Mouse (Mus musculus) hindlimb bud, embryonic 11.5 days (tissue): ENCODE data around the gene Otub2.
"Not testable (repeated sequence)": the region's sequence is repeated elsewhere in the genome, so short reads cannot be mapped to it uniquely, and the experiment has no call there.

Source experiments
- DNase-seq: peaks from one replicate; pipeline ENCODE4 v3.0.0-alpha.2; 2012; ENCODE audit warnings: low read depth, low spot score; ENCODE audit errors: extremely low spot score

Otub2 gene

GRCm38 (mm10) chr12:103434861-103435260, 46.4 kb downstream of the Otub2 start:
- no peak for DNase-seq

- DNase-seq = no peak
Observed at GRCm38 (mm10) chr12:103437601-103438000, 49.1 kb downstream of the Otub2 start.

GRCm38 (mm10) chr12:103443524-103443923, 55.0 kb downstream of the Otub2 start, which contains the start of gene Ifi27l2a:
Ifi27l2a (minus strand) TSS chr12:103443680.
- DNase-seq = no peak

DNA sequence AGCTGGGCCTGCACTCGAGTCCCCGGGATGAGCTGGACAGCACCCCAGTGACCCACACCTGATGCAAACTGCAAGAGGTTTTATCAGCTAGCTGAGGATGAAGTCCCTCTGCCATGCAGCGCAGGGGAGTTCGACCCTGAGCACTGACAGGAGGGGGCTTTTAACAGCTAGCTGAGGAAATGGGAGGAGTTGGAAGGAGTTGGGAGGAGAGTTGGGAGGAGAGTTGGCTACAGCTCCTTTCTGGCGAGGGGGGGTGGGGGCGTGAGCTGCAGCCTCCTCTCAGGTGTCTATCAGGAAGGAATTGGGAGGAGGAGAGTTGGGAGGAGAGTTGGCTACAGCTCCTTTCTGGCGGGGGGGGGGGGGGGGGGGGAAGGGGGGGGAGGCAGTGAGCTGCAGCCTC, 55.8 kb downstream of the Otub2 start:
- DNase-seq = not testable (repeated sequence)

DNA sequence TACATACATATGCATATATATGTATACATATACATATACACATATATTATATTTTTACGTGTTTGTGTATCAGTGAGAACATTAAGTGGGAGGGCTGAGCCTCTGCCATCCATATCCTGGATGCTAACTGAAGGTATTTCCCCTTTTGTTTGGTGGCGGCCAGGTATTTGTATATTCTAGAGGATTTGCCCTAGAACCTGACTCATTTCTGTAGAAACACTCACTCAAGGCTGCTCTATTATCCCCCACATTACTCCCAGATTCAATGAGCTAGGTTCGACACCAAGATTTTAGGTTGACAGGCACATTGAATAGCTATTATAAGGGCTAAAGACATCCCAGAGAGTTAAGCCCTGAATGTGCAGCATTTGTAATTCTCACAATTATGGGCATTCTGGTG, 56.6 kb downstream of the Otub2 start:
- DNase-seq = no peak

DNA sequence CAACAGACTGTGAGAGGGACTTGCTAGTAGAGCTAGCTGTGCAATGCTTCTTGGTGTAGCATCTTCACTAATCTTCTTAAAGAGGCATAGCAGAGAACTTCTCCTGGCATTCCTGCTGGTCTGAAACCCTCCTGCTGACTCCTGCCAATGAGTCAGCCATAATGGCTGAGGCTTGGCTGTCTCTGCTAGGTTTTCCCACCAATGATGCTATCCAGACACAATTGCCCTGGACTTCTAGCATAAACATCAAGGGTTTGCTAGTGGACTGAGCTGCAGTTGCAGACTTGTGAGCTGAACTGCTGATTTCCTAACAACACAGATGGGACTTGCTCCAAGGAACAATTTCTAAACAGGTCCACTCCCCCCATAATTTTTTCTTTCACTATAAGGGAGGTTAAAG, 64.9 kb downstream of the Otub2 start:
- no peak for DNase-seq
